Mouse (Mus musculus) spleen, adult 2 months (tissue): ENCODE data around the gene Plb1.

ENCODE experiments used
- CTCF ChIP-seq: fragments of 200-500 bp; IDR thresholded peaks from 2 replicates; pipeline ENCODE4 v1.5.1; 2011; ENCODE audit warnings: mild to moderate bottlenecking, inconsistent platforms; ENCODE audit not compliant: insufficient read depth, insufficient read length, insufficient replicate concordance; ENCODE audit errors: extremely low read depth
- POLR2A ChIP-seq: fragments of 200-500 bp; IDR thresholded peaks from 2 replicates; pipeline ENCODE4 v1.6.1; 2011; ENCODE audit warnings: low read depth, low read length, inconsistent platforms

GRCm38 (mm10) chr5:32308647-32309046 lies 76.1 kb downstream of the Plb1 start:
- TF ChIP-seq CTCF (no peak), POLR2A (no peak)
